ENCODE assay signal across 21 mouse cellular contexts in genomic region chr19:16238512-16238911, GRCm38 (mm10).
DNase-seq lines count a peak whose midpoint lies in the region; ATAC-seq and TF ChIP-seq lines count a peak whose summit lies in the region.
"Had no signal": no experiment of that assay in that cellular context is flagged by ENCODE, and none has a peak within 500 bp of the region (broad histone marks: within the 10 kb centered on the region; RNA-seq: fewer than 3 reads in every experiment).

No protein-coding gene starts in this region.

- whole genome bisulfite sequencing in embryonic facial prominence, embryonic 11.5 days: 45% methylated on average over 2 of the region's 2 CpGs
- WGBS in embryonic facial prominence, embryonic 10.5 days: 48% methylated on average over 2 of the region's 2 CpGs
- WGBS in forebrain, postnatal 0 days: 16% methylated on average over 2 of the region's 2 CpGs
- 64% methylated on average over 2 of the region's 2 CpGs for WGBS in kidney, embryonic 14.5 days

- no peak overlapping the region for H3K4me3 ChIP-seq in embryonic facial prominence, embryonic 11.5 days (ENCODE audit: low read depth, low read length)
- no peak overlapping the region for H3K4me3 ChIP-seq in embryonic facial prominence, embryonic 10.5 days
- H3K4me3 ChIP-seq in layer of hippocampus, adult 2 months: no peak overlapping the region
- H3K4me3 ChIP-seq in forebrain, postnatal 0 days (ENCODE audit: low read depth, low read length): no peak overlapping the region
- H3K4me3 ChIP-seq in kidney, embryonic 14.5 days (ENCODE audit: low read length): no peak overlapping the region
- H3K4me3 ChIP-seq: heart, embryonic 10.5 days had no signal

- no peak for TF ChIP-seq CTCF in layer of hippocampus, adult 2 months (conservative IDR thresholded peaks at IDR 0.05)
- no peak for TF ChIP-seq CTCF in forebrain, postnatal 0 days (IDR thresholded peaks at IDR 0.05; ENCODE audit: low read depth)

- no peaks in the 10 kb centered on the region for H3K36me3 ChIP-seq in embryonic facial prominence, embryonic 11.5 days (replicated peaks; ENCODE audit: control insufficient read depth, insufficient read depth, low read depth, low read length)
- H3K36me3 ChIP-seq in embryonic facial prominence, embryonic 10.5 days (replicated peaks): no peaks in the 10 kb centered on the region
- no peaks in the 10 kb centered on the region for H3K36me3 ChIP-seq in forebrain, postnatal 0 days (ENCODE audit: insufficient read depth)
- H3K36me3 ChIP-seq in kidney, embryonic 14.5 days (ENCODE audit: control insufficient read depth, insufficient read depth, low read length): no peaks in the 10 kb centered on the region
- H3K36me3 ChIP-seq: heart, embryonic 10.5 days had no signal

- DNase-seq in embryonic facial prominence, embryonic 11.5 days (ENCODE audit: low spot score): peak; percentile 33
- DNase-seq in embryonic facial prominence, embryonic 10.5 days (ENCODE audit: low spot score): no peak
- no peak for DNase-seq in layer of hippocampus, adult 2 months (ENCODE audit: low spot score in 2 of 2)
- no peak for DNase-seq in layer of hippocampus, postnatal 14 days (ENCODE audit: low spot score in 2 of 2)
- DNase-seq in forebrain, postnatal 0 days: no peak
- peak; percentile 38 for DNase-seq in retina, embryonic 14.5 days (ENCODE audit: low spot score)
- DNase-seq in adrenal gland, adult 18-20 months (ENCODE audit: low spot score in 2 of 2): no peak
- DNase-seq: adrenal gland, postnatal 14 days; cerebellum, adult 9-10 months; embryo, embryonic 11 days; heart, postnatal 36 days; kidney, adult 18-20 months; kidney, postnatal 36 days; lung, embryonic 14.5 days; right cerebral cortex, postnatal 4 days; thymus, adult 2 months had no signal

- no peaks in the 10 kb centered on the region for H3K9me3 ChIP-seq in embryonic facial prominence, embryonic 11.5 days (replicated peaks; ENCODE audit: control insufficient read depth, low read length)
- no peaks in the 10 kb centered on the region for H3K9me3 ChIP-seq in embryonic facial prominence, embryonic 10.5 days
- H3K9me3 ChIP-seq in forebrain, postnatal 0 days (ENCODE audit: low read length): no peaks in the 10 kb centered on the region
- H3K9me3 ChIP-seq in kidney, embryonic 14.5 days (ENCODE audit: control insufficient read depth, low read length): no peaks in the 10 kb centered on the region
- H3K9me3 ChIP-seq: heart, embryonic 10.5 days had no signal

- ATAC-seq in embryonic facial prominence, embryonic 11.5 days (replicated peaks; ENCODE audit: insufficient number of reproducible peaks, low FRiP score, low TSS enrichment, low read depth): no peak
- ATAC-seq in forebrain, postnatal 0 days: peak; percentile 27; the same call in 1 of the 2 replicates
- no peak for ATAC-seq in kidney, embryonic 14.5 days (ENCODE audit: low FRiP score, low TSS enrichment)

- no peak overlapping the region for H3K9ac ChIP-seq in embryonic facial prominence, embryonic 11.5 days (replicated peaks; ENCODE audit: low read length)
- no peak overlapping the region for H3K9ac ChIP-seq in forebrain, postnatal 0 days
- no peak overlapping the region for H3K9ac ChIP-seq in kidney, embryonic 14.5 days (ENCODE audit: low read depth, low read length)
- H3K9ac ChIP-seq: lung, embryonic 14.5 days had no signal

- no peak overlapping the region; the same call in 1 of the 2 replicates for H3K27ac ChIP-seq in embryonic facial prominence, embryonic 11.5 days (replicated peaks; ENCODE audit: low read depth, low read length)
- H3K27ac ChIP-seq in embryonic facial prominence, embryonic 10.5 days (replicated peaks): no peak overlapping the region
- peak overlapping the region; percentile 53; the same call in 1 of the 2 replicates for H3K27ac ChIP-seq in layer of hippocampus, adult 2 months
- H3K27ac ChIP-seq in forebrain, postnatal 0 days (ENCODE audit: low read depth, low read length): no peak overlapping the region
- no peak overlapping the region for H3K27ac ChIP-seq in kidney, embryonic 14.5 days (ENCODE audit: low read depth, low read length)
- H3K27ac ChIP-seq: heart, embryonic 10.5 days; macrophage had no signal

- peaks cover 2% of the 10 kb centered on the region; the same call in 1 of the 2 replicates for H3K4me1 ChIP-seq in embryonic facial prominence, embryonic 11.5 days (ENCODE audit: control insufficient read depth, insufficient read depth, low read length)
- peaks cover 47% of the 10 kb centered on the region for H3K4me1 ChIP-seq in embryonic facial prominence, embryonic 10.5 days
- peaks cover 23% of the 10 kb centered on the region for H3K4me1 ChIP-seq in forebrain, postnatal 0 days (ENCODE audit: insufficient read depth)
- H3K4me1 ChIP-seq in kidney, embryonic 14.5 days (ENCODE audit: control insufficient read depth, insufficient read depth, low read length): peaks cover 19% of the 10 kb centered on the region; the same call in 1 of the 2 replicates

- H3K27me3 ChIP-seq in embryonic facial prominence, embryonic 11.5 days (ENCODE audit: control insufficient read depth, insufficient read depth, low read length): no peaks in the 10 kb centered on the region
- no peaks in the 10 kb centered on the region for H3K27me3 ChIP-seq in embryonic facial prominence, embryonic 10.5 days (replicated peaks; ENCODE audit: low read depth, poor library complexity, severe bottlenecking)
- H3K27me3 ChIP-seq in forebrain, postnatal 0 days (ENCODE audit: insufficient read depth, low read length): no peaks in the 10 kb centered on the region
- no peaks in the 10 kb centered on the region for H3K27me3 ChIP-seq in kidney, embryonic 14.5 days (ENCODE audit: control insufficient read depth, insufficient read depth, low read length)
- H3K27me3 ChIP-seq: CH12.LX had no signal

- no peak overlapping the region for H3K4me2 ChIP-seq in embryonic facial prominence, embryonic 11.5 days (ENCODE audit: low read depth, low read length)
- H3K4me2 ChIP-seq in forebrain, postnatal 0 days (ENCODE audit: low read depth): no peak overlapping the region
- H3K4me2 ChIP-seq in kidney, embryonic 14.5 days (replicated peaks; ENCODE audit: low read depth, low read length): no peak overlapping the region
- H3K4me2 ChIP-seq: liver, embryonic 11.5 days; lung, embryonic 14.5 days had no signal

Comparison
In these comparisons a context has a peak if more than half of its experiments do, and no peak if none do; other contexts are left out.
1. DNase-seq: peak in embryonic facial prominence, embryonic 11.5 days (single experiment) and retina, embryonic 14.5 days (single experiment); none in embryonic facial prominence, embryonic 10.5 days (single experiment), layer of hippocampus, adult 2 months (0 of 2), layer of hippocampus, postnatal 14 days (0 of 2), forebrain, postnatal 0 days (single experiment) and adrenal gland, adult 18-20 months (0 of 2).